Mouse (Mus musculus): ENCODE results near the gene Gm12185. TPM values are rescaled to one million over a fixed set of nuclear protein-coding genes. Genes with fewer than 3 reads are reported as not detected.

The Gm12185 gene
- polyA plus RNA-seq (2012; rRNA removed; ENCODE audit: low replicate concordance) = 0.32 and 0.35 TPM in 2 replicates

GRCm38 (mm10) chr11:48991740-48992520, at the start of gene Gm12185:
TSS of gene Gm12185 (minus strand) at chr11:48992226.

GRCm38 (mm10) chr11:48994018-48994417, 2.0 kb upstream of the Gm12185 start, which contains the start of gene Tgtp1:
TSS of gene Tgtp1 (minus strand) at chr11:48994172.

GRCm38 (mm10) chr11:48979251-48979650, 12.8 kb downstream of the Gm12185 start, which contains the start of gene 9930111J21Rik1:
TSS of gene 9930111J21Rik1 (minus strand) at chr11:48979398.

GRCm38 (mm10) chr11:48978240-48978939, 13.6 kb downstream of the Gm12185 start, which contains the start of gene Olfr56:
TSS of gene Olfr56 (plus strand) at chr11:48978889.

GRCm38 (mm10) chr11:48946090-48946489, 45.9 kb downstream of the Gm12185 start, which contains the start of gene Psme2b:
TSS of gene Psme2b (minus strand) at chr11:48946190.

GRCm38 (mm10) chr11:48902021-48902420, 90.0 kb downstream of the Gm12185 start, which contains the start of gene Gm5431:
TSS of gene Gm5431 (minus strand) at chr11:48902214.

GRCm38 (mm10) chr11:48871201-48871772, 120.7 kb downstream of the Gm12185 start, which contains the start of gene Irgm1:
TSS of gene Irgm1 (minus strand) at chr11:48871683.

Other genes with a start within 250 kb of the Gm12185 start
- 1,227 and 3,358 TPM in 2 replicates for gene Rack1, start 191.9 kb downstream of the Gm12185 start, polyA plus RNA-seq (2012; rRNA removed; ENCODE audit: low replicate concordance)
- gene Trim41, start 174.9 kb downstream of the Gm12185 start, polyA plus RNA-seq (2012; rRNA removed; ENCODE audit: low replicate concordance) = 28.6 and 34.7 TPM in 2 replicates
- gene Trim7, start 166.1 kb downstream of the Gm12185 start, polyA plus RNA-seq (2012; rRNA removed; ENCODE audit: low replicate concordance) = 1.7 and 4.2 TPM in 2 replicates
- 11.8 and 14.5 TPM in 2 replicates for gene Gm12184, start 165.6 kb downstream of the Gm12185 start, polyA plus RNA-seq (2012; rRNA removed; ENCODE audit: low replicate concordance)
- 16.5 and 34.6 TPM in 2 replicates for gene Irgm1, start 120.5 kb downstream of the Gm12185 start, polyA plus RNA-seq (2012; rRNA removed; ENCODE audit: low replicate concordance)
- gene Gm5431, start 90.0 kb downstream of the Gm12185 start, polyA plus RNA-seq (2012; rRNA removed; ENCODE audit: low replicate concordance) = 1.1 and 1.4 TPM in 2 replicates
- gene Psme2b, start 46.0 kb downstream of the Gm12185 start, polyA plus RNA-seq (2012; rRNA removed; ENCODE audit: low replicate concordance) = 21.9 and 22.1 TPM in 2 replicates
- gene Olfr56, start 13.3 kb downstream of the Gm12185 start, polyA plus RNA-seq (2012; rRNA removed; ENCODE audit: low replicate concordance) = 0.31 and 0.32 TPM in 2 replicates
- gene 9930111J21Rik1, start 12.8 kb downstream of the Gm12185 start, polyA plus RNA-seq (2012; rRNA removed; ENCODE audit: low replicate concordance) = 5.1 and 5.3 TPM in 2 replicates
- 5.1 and 6.2 TPM in 2 replicates for gene Tgtp1, start 1.9 kb upstream of the Gm12185 start, polyA plus RNA-seq (2012; rRNA removed; ENCODE audit: low replicate concordance)
- gene 9930111J21Rik2, start 59.0 kb upstream of the Gm12185 start, polyA plus RNA-seq (2012; rRNA removed; ENCODE audit: low replicate concordance) = 3.5 and 4.5 TPM in 2 replicates
- 17.0 and 27.2 TPM in 2 replicates for gene Tgtp2, start 72.0 kb upstream of the Gm12185 start, polyA plus RNA-seq (2012; rRNA removed; ENCODE audit: low replicate concordance)
- 8.8 and 16.0 TPM in 2 replicates for gene Ifi47, start 84.4 kb upstream of the Gm12185 start, polyA plus RNA-seq (2012; rRNA removed; ENCODE audit: low replicate concordance)
- gene Olfr1396, start 122.6 kb upstream of the Gm12185 start, polyA plus RNA-seq (2012; rRNA removed; ENCODE audit: low replicate concordance) = 0.71 and 1.3 TPM in 2 replicates
- gene Olfr1395, start 150.0 kb upstream of the Gm12185 start, polyA plus RNA-seq (2012; rRNA removed; ENCODE audit: low replicate concordance) = 0.04 TPM in 1 of 2 replicates, not detected in the other
- not detected in 2 replicates for gene Olfr1394, start 162.2 kb upstream of the Gm12185 start, polyA plus RNA-seq (2012; rRNA removed; ENCODE audit: low replicate concordance)
- gene Btnl9, start 194.9 kb upstream of the Gm12185 start, polyA plus RNA-seq (2012; rRNA removed; ENCODE audit: low replicate concordance) = 21.7 and 60.9 TPM in 2 replicates
- 1.5 and 3.9 TPM in 2 replicates for gene Zfp62, start 211.1 kb upstream of the Gm12185 start, polyA plus RNA-seq (2012; rRNA removed; ENCODE audit: low replicate concordance)

Data from subcutaneous adipose tissue, adult 2 months (tissue).